Mouse (Mus musculus) hindbrain, postnatal 0 days (tissue): ENCODE data around the gene Psmb1. TPM values are rescaled to one million over a fixed set of nuclear protein-coding genes. Genes with fewer than 3 reads are reported as not detected.

ENCODE experiments used
- ATAC-seq: fragments of 200-750 bp; cut with Nextera tagmentation; 2 replicates; pipeline ENCODE4 v1.8.0; 2017; ENCODE audit warnings: mild to moderate bottlenecking, moderate TSS enrichment, moderate library complexity
- DNase-seq: peaks from one replicate; pipeline ENCODE4 v3.0.0-alpha.2; 2015; ENCODE audit warnings: low spot score
- H3K27ac ChIP-seq: fragments of 300-500 bp; sonication (generic); 2 replicates; pipeline ENCODE4 v1.5.1; 2014; ENCODE audit warnings: mild to moderate bottlenecking
- H3K27me3 ChIP-seq: fragments of 300-500 bp; sonication (generic); 2 replicates; pipeline ENCODE4 v1.6.1; 2014; ENCODE audit warnings: low read length, mixed read lengths; ENCODE audit not compliant: insufficient read depth
- H3K36me3 ChIP-seq: fragments of 300-500 bp; sonication (generic); 2 replicates; pipeline ENCODE4 v1.6.1; 2014; ENCODE audit warnings: low read length, mixed read lengths; ENCODE audit not compliant: insufficient read depth
- H3K4me1 ChIP-seq: fragments of 300-500 bp; sonication (generic); 2 replicates; pipeline ENCODE4 v1.6.1; 2014; ENCODE audit warnings: antibody characterized with exemption, low read length, mixed read lengths; ENCODE audit not compliant: insufficient read depth
- H3K4me2 ChIP-seq: fragments of 300-500 bp; sonication (generic); 2 replicates; pipeline ENCODE4 v1.6.1; 2014; ENCODE audit warnings: low read depth, mild to moderate bottlenecking, low read length, moderate library complexity, mixed read lengths
- H3K4me3 ChIP-seq: fragments of 300-500 bp; sonication (generic); 2 replicates; pipeline ENCODE4 v1.5.1; 2014; ENCODE audit warnings: low read length
- H3K9ac ChIP-seq: fragments of 300-500 bp; sonication (generic); replicated peaks from 2 replicates; pipeline ENCODE4 v1.6.1; 2014; ENCODE audit warnings: mild to moderate bottlenecking, low read length, moderate library complexity, mixed read lengths
- H3K9me3 ChIP-seq: fragments of 300-500 bp; sonication (generic); 2 replicates; pipeline ENCODE4 v1.6.1; 2016; ENCODE audit warnings: low read length, mixed read lengths
- CTCF ChIP-seq: IDR thresholded peaks from 2 replicates; pipeline ENCODE4 v1.5.1; 2016; ENCODE audit warnings: antibody characterized with exemption, control low read depth, low read depth
- WGBS: fragments of 180-500 bp; shearing (Covaris S2); extraction: QIAGEN DNeasy Blood & Tissue Kit; methylation state at CpG from one replicate; pipeline ENCODE4 v1.1.7; 2014; 5-methylcytosine and 5-hydroxymethylcytosine counted together
- polyA plus RNA-seq: library from polyadenylated mRNA; unstranded; fragments of >200 nt; fragmentation: Nextera tagmentation; extraction: Ambion mirVana; gene quantifications from 2 replicates; pipeline ENCODE4 v1.2.1, GENCODE M21; 2015
- total RNA-seq: library from RNA; depleted of rRNA; stranded (reverse); fragments of >200 nt; gene quantifications from 2 replicates; pipeline ENCODE4 v1.2.3, GENCODE M21; 2014

The Psmb1 gene
- total and polyA plus RNA-seq, 2 experiments from 2014 or later = 91.8 to 273 TPM

DNA sequence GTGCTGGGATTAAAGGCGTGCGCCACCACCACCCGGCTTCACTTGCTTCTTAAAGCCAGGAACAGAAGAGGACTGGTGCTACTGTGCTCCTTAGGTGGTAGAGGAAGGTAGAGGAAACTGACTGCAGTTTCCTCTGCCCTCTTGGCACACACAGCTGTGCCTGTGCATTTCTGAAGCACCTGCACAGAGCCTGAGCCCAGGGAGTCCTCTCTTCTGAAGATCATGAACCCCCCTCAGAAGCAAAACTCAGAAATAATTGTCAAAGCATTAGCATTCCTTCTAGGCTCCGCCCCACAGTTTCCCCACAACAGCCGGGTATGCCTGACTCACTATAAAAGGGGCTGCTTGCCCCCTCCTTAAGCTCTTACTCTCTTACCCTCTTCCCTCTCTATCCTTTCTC, 51.7 kb downstream of the Psmb1 start:
- H3K4me2 ChIP-seq = no peak overlapping the region
- no peak for DNase-seq
- H3K27ac ChIP-seq = no peak overlapping the region
- no peak overlapping the region for H3K4me3 ChIP-seq
- TF ChIP-seq CTCF = no peak
- no peaks in the 10 kb centered on the region for H3K4me1 ChIP-seq
- H3K36me3 ChIP-seq = no peaks in the 10 kb centered on the region
- H3K9me3 ChIP-seq = no peaks in the 10 kb centered on the region
- no peak for ATAC-seq
- 75% methylated on average over 5 of the region's 5 CpGs for WGBS
- H3K27me3 ChIP-seq = no peaks in the 10 kb centered on the region
- no peak overlapping the region for H3K9ac ChIP-seq

DNA sequence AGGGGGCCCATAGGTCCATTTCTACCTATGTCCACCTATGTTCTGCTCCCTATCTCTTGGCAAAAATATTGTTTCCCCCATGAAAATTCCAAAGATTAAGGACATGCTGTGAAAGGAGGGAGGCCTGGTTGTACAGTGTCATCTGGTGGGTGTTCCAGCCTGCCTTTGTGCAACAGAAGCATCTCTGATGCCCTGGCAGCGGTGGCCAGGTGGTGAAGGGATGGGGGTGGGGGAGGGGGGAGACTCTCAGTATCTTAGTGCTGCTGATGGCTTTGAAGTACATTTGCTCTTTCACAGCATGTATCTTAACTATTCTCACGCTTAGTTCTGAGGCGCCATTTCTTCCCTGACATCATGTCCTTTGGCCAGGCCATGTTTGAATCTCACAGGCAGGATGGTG, 54.1 kb downstream of the Psmb1 start:
- no peak for TF ChIP-seq CTCF
- no peak overlapping the region for H3K4me3 ChIP-seq
- peaks cover 7% of the 10 kb centered on the region; the same call in 1 of the 2 replicates for H3K4me1 ChIP-seq
- ATAC-seq (no peak), DNase-seq (no peak)
- H3K27ac ChIP-seq = no peak overlapping the region
- no peak overlapping the region for H3K9ac ChIP-seq
- no peaks in the 10 kb centered on the region for H3K9me3 ChIP-seq
- H3K4me2 ChIP-seq = no peak overlapping the region
- H3K27me3 ChIP-seq = no peaks in the 10 kb centered on the region
- H3K36me3 ChIP-seq = no peaks in the 10 kb centered on the region
- 74% methylated on average over 3 of the region's 3 CpGs for WGBS

DNA sequence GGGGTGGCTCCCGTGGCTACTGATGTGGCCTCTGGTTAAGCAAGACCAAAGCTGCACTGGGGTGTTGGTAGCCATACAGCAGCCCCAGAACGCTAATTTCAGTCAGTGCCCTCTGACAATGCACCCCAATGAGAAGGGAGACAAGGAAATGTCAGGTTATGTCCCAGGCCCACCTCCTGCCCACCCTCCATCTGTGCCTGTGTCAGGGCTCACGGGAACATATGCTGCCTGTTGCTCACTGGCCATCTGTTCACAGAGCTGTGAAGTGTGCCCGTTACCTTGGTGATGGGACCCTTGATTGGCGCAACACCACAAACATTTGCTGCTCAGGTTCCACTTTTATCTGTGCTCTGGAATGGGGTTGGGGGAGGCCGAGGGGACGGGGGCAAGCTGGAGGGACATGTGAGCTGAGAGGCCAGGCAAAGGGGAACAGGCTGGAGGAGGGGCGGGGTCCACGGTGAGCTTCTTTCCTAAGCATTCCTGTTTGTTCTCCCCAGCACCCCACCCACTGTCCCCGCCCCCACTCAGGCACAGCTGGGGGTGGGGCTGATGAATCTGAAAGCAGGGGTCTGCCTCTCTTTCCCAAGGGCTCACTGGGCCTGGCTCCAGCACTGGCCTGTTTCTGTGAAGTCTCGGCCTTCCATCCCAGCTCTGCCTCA, 59.0 kb downstream of the Psmb1 start:
- Histone ChIP-seq H3K36me3 (no peaks in the 10 kb centered on the region), H3K4me3 (no peak overlapping the region), H3K27me3 (no peaks in the 10 kb centered on the region), H3K4me2 (peak overlapping the region; percentile 34), H3K9ac (no peak overlapping the region), H3K27ac (no peak overlapping the region), H3K9me3 (no peaks in the 10 kb centered on the region), H3K4me1 (peaks cover 7% of the 10 kb centered on the region; the same call in 1 of the 2 replicates)
- ATAC-seq (peak; percentile 92), DNase-seq (peak; percentile 75)
- TF ChIP-seq CTCF = no peak
- 5% methylated on average over 11 of the region's 11 CpGs for WGBS

DNA sequence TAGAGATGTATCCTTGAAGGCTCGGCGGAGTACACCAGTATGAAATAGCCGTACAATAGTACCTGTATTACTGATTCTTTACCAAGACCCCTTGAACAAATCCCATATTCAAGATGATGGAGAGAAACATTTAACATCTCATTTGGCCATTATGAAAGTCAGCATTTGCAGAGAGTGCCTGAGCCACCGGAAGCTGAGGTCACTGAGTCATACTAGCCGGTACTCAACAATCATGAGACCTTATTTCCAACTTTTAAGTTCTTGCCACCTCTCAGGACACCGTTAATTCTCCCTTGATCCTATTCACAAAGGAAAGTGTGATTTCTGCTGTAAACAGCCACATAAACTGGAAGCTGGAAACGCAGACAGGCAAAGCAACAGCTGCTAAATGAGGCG, 59.5 kb downstream of the Psmb1 start:
- Histone ChIP-seq H3K4me2 (no peak overlapping the region), H3K27ac (no peak overlapping the region), H3K36me3 (no peaks in the 10 kb centered on the region), H3K4me3 (no peak overlapping the region), H3K4me1 (peaks cover 7% of the 10 kb centered on the region; the same call in 1 of the 2 replicates), H3K27me3 (no peaks in the 10 kb centered on the region), H3K9me3 (no peaks in the 10 kb centered on the region), H3K9ac (no peak overlapping the region)
- no peak for DNase-seq
- 49% methylated on average over 8 of the region's 8 CpGs for WGBS
- no peak for ATAC-seq
- TF ChIP-seq CTCF = no peak

DNA sequence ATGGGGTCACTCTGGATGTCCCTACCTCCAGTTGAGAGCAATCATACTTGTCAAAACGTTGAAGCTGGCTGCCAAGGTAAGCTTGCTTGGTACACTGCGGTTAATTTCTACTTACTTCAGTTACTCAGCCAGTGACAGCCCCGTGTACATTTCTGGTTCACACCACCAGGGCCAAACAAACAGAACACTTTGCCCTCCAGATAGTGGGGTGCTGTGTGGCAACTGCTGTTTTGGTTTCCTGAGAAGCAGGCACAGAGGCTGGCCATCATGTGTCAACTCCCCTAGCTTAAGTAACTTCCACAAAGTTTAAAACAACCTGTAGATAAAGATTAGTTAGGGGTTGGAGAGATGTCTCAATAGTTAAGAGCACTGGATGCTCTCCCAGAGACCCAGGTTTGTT, 64.8 kb downstream of the Psmb1 start:
- Histone ChIP-seq H3K27me3 (no peaks in the 10 kb centered on the region), H3K9me3 (no peaks in the 10 kb centered on the region), H3K27ac (no peak overlapping the region), H3K4me1 (no peaks in the 10 kb centered on the region), H3K4me2 (no peak overlapping the region), H3K9ac (no peak overlapping the region), H3K4me3 (no peak overlapping the region), H3K36me3 (peaks cover 32% of the 10 kb centered on the region)
- ATAC-seq (no peak), DNase-seq (no peak)
- 86% methylated on average over 3 of the region's 3 CpGs for WGBS
- no peak for TF ChIP-seq CTCF

DNA sequence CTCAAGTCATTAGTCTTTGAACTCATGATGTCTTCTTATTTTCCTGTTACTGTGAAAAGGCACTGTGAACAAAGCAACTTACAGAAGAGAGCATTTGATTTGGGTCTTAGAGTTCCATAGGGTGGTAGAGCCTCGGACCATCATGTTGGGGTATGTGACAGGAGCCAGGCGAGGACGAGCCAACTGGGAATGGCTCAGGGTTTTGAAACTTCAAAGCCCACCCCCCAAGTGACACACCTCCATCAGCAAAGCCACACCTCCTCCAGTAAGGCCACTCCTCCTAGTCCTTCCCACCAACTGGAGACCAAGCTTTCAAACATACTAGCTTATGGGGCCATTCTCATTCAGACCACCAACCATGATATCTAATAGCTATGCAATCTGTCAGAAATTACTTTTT, 67.5 kb downstream of the Psmb1 start:
- Histone ChIP-seq H3K9me3 (no peaks in the 10 kb centered on the region), H3K4me2 (no peak overlapping the region), H3K27me3 (no peaks in the 10 kb centered on the region), H3K9ac (no peak overlapping the region), H3K4me1 (no peaks in the 10 kb centered on the region), H3K27ac (no peak overlapping the region), H3K4me3 (no peak overlapping the region), H3K36me3 (peaks cover 54% of the 10 kb centered on the region)
- no peak for TF ChIP-seq CTCF
- WGBS = 86% methylated on average over 3 of the region's 3 CpGs
- ATAC-seq = no peak
- no peak for DNase-seq

DNA sequence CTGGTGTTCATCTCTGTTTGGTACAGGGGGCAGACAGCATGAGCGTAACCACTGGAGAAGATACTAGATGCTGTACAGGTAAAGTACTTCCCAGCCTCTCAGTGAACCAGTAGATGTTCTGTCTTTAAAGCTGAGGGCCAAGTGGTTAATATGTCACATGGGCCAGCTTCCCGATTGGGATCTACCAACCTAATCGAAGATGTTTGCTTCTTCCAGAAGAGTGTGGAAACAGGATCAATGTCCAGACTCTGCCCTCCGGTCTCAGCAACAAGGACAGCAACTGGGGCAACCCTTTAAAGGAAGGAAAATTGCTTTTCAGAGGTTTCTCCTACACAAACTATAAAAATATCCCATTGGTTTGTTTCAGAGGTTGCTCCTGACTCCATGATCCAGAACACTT, 68.0 kb downstream of the Psmb1 start:
- no peaks in the 10 kb centered on the region for H3K9me3 ChIP-seq
- H3K4me2 ChIP-seq = no peak overlapping the region
- no peak overlapping the region for H3K4me3 ChIP-seq
- TF ChIP-seq CTCF = no peak
- WGBS = 95% methylated on average over 4 of the region's 4 CpGs
- H3K27me3 ChIP-seq = no peaks in the 10 kb centered on the region
- no peak overlapping the region for H3K27ac ChIP-seq
- no peaks in the 10 kb centered on the region for H3K4me1 ChIP-seq
- no peak for ATAC-seq
- DNase-seq = no peak
- peaks cover 57% of the 10 kb centered on the region for H3K36me3 ChIP-seq
- H3K9ac ChIP-seq = no peak overlapping the region
